Comparison of ENCODE assay signal across 11 mouse cellular contexts in genomic region chr11:30230330-30230771, GRCm38 (mm10). TPM values are rescaled to one million over a fixed set of nuclear protein-coding genes. Genes with fewer than 3 reads are reported as not detected.
DNase-seq lines count a peak whose midpoint lies in the region; ATAC-seq and TF ChIP-seq lines count a peak whose summit lies in the region.
"Had no signal": no experiment of that assay in that cellular context is flagged by ENCODE, and none has a peak within 500 bp of the region (broad histone marks: within the 10 kb centered on the region; RNA-seq: fewer than 3 reads in every experiment).

No protein-coding gene starts in this region.

- DNase-seq in cerebellum, adult 2 months = no peak
- no peak for DNase-seq in cerebellum, adult 9-10 months
- DNase-seq in liver, embryonic 14.5 days (ENCODE audit: low read depth in 3 of 3, low spot score in 3 of 3) = no peak
- DNase-seq in liver = no peak
- peak; percentile 91 for DNase-seq in kidney, adult 9 months
- DNase-seq in T-cell, adult 2 months (ENCODE audit: low spot score) = no peak
- DNase-seq in left cerebral cortex, postnatal 14 days (ENCODE audit: low spot score in 2 of 2) = no peak
- DNase-seq: forebrain, postnatal 0 days had no signal

- H3K4me1 ChIP-seq in cerebellum, adult 2 months (ENCODE audit: control insufficient read depth, insufficient read depth, low read length) = peaks cover 14% of the 10 kb centered on the region
- peaks cover 0 to 3% of the 10 kb centered on the region in 2 experiments; a peak in 1 of 4 replicates for H3K4me1 ChIP-seq in liver, embryonic 14.5 days (replicated peaks; ENCODE audit: control insufficient read depth in 2 of 2, insufficient read depth in 2 of 2, low read length in 1 of 2)
- peaks cover 29% of the 10 kb centered on the region for H3K4me1 ChIP-seq in stomach, embryonic 15.5 days

- no peaks in the 10 kb centered on the region for H3K27me3 ChIP-seq in cerebellum, adult 2 months (ENCODE audit: control insufficient read depth, insufficient read depth, low read length)
- H3K27me3 ChIP-seq in liver, embryonic 14.5 days (ENCODE audit: control insufficient read depth, insufficient read depth, low read length) = no peaks in the 10 kb centered on the region
- no peaks in the 10 kb centered on the region for H3K27me3 ChIP-seq in stomach, embryonic 15.5 days (replicated peaks)
- H3K27me3 ChIP-seq: embryonic facial prominence, embryonic 13.5 days had no signal

- no peaks in the 10 kb centered on the region for H3K9me3 ChIP-seq in liver, embryonic 14.5 days (ENCODE audit: control insufficient read depth, low read length)
- H3K9me3 ChIP-seq in stomach, embryonic 15.5 days = no peaks in the 10 kb centered on the region
- H3K9me3 ChIP-seq: embryonic facial prominence, embryonic 13.5 days had no signal

- no peak for TF ChIP-seq CTCF in cerebellum, adult 2 months (IDR thresholded peaks at IDR 0.05; ENCODE audit: borderline replicate concordance, insufficient read depth, low read depth, low read length)
- no peak for TF ChIP-seq CTCF in liver, embryonic 14.5 days (IDR thresholded peaks at IDR 0.05; ENCODE audit: low read depth)

- no peak for TF ChIP-seq EP300 in liver, embryonic 14.5 days (IDR thresholded peaks at IDR 0.05; ENCODE audit: low read depth)

- 0 out of 2 replicates have a peak, but pooled peaks have one; percentile 15 for ATAC-seq in liver, embryonic 14.5 days (ENCODE audit: insufficient read depth)
- ATAC-seq in stomach, embryonic 15.5 days (ENCODE audit: insufficient read depth, low FRiP score, low read depth) = peak; percentile 76; the same call in 1 of the 2 replicates
- ATAC-seq: forebrain, postnatal 0 days; inflammation-experienced regulatory T-cells, adult 6 months had no signal

- H3K4me2 ChIP-seq in liver, embryonic 14.5 days (ENCODE audit: low read depth) = no peak overlapping the region
- H3K4me2 ChIP-seq in stomach, embryonic 15.5 days = no peak overlapping the region
- H3K4me2 ChIP-seq: embryonic facial prominence, embryonic 13.5 days had no signal

- intact Hi-C loops in left cerebral cortex, postnatal 14 days (cut with DNase I) = no loop called here

- H3K9ac ChIP-seq in liver, embryonic 14.5 days (replicated peaks) = no peak overlapping the region
- H3K9ac ChIP-seq in stomach, embryonic 15.5 days = no peak overlapping the region
- H3K9ac ChIP-seq: embryonic facial prominence, embryonic 13.5 days; forebrain, postnatal 0 days had no signal

- peak overlapping the region; percentile 55; the same call in 1 of the 2 replicates for H3K27ac ChIP-seq in cerebellum, adult 2 months (ENCODE audit: insufficient read depth, low read length)
- H3K27ac ChIP-seq in liver, embryonic 14.5 days = no peak overlapping the region
- peak overlapping the region; percentile 21; the same call in 1 of the 2 replicates for H3K27ac ChIP-seq in stomach, embryonic 15.5 days
- H3K27ac ChIP-seq: embryonic facial prominence, embryonic 13.5 days had no signal

- no peak overlapping the region for H3K4me3 ChIP-seq in cerebellum, adult 2 months (replicated peaks; ENCODE audit: insufficient read depth, low read depth, low read length)
- no peak overlapping the region for H3K4me3 ChIP-seq in liver, embryonic 14.5 days (ENCODE audit: insufficient read depth in 1 of 2, low read depth in 2 of 2, low read length in 2 of 2)
- H3K4me3 ChIP-seq in stomach, embryonic 15.5 days (replicated peaks) = no peak overlapping the region
- H3K4me3 ChIP-seq: embryonic facial prominence, embryonic 13.5 days had no signal

- H3K36me3 ChIP-seq in liver, embryonic 14.5 days (replicated peaks; ENCODE audit: control insufficient read depth, insufficient read depth, low read depth) = no peaks in the 10 kb centered on the region
- H3K36me3 ChIP-seq in stomach, embryonic 15.5 days = no peaks in the 10 kb centered on the region

- WGBS in cerebellum, adult 2 months = 48% methylated on average over 4 of the region's 4 CpGs
- WGBS in liver, embryonic 14.5 days (ENCODE audit: insufficient replicate concordance) = 69% methylated on average over 4 of the region's 4 CpGs
- WGBS in stomach, embryonic 15.5 days = 61% methylated on average over 4 of the region's 4 CpGs

- TF ChIP-seq POLR2A in cerebellum, adult 2 months (IDR thresholded peaks at IDR 0.05; ENCODE audit: borderline replicate concordance, insufficient read depth, low read length) = no peak

RNA-seq across cellular contexts. Expression of gene Sptbn1, which starts 37.6 kb away (rescaled TPM):
- 227 and 244 TPM in 2 replicates for polyA plus RNA-seq in cerebellum, adult 2 months (2012; rRNA removed)
- 6.7 and 9.6 TPM in 2 replicates for polyA plus RNA-seq in liver, embryonic 14.5 days (2012; rRNA removed)
- 14.4 and 15.2 TPM in 2 replicates for polyA plus RNA-seq in liver, embryonic 14.5 days (2014; fragmentation: Nextera tagmentation; extraction: Ambion mirVana)
- 114 and 119 TPM in 2 replicates for polyA plus RNA-seq in stomach, embryonic 15.5 days (2015; fragmentation: Nextera tagmentation; extraction: Ambion mirVana)
- 100 to 1,000 TPM; 711 to 761 TPM for total RNA-seq in left cerebral cortex, postnatal 14 days (2021)
